Mouse (Mus musculus): Measurements from ENCODE around the gene Fuz.
A peak's percentile ranks its signal among the peaks of the same experiment; 100 is the strongest.

Fuz gene

DNA sequence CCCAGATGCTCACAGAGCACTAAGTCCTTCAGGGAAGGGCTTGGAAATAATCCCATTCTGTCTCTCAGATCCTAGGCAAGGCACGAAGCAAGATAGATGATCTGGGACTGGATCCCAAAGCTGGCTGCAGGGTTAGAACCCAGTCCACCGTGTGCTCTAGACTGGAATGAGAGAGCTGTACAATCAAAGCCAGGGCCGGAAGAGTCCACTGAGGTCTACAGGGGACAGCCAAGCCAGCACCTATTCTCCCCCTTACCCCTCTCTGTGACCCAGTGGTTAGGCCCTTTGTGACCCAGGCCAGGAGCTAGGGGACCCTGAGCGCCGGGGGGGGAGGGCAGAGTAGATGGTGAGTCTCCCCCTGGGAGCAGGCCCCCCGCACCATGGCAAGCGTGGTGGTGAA is 47.0 kb downstream of the Fuz start, which contains the start of gene Tsks:
Gene Tsks, plus strand, starts transcription at position 301 of the 400 bp plus-strand sequence.
- DNase-seq, result no peak

DNA sequence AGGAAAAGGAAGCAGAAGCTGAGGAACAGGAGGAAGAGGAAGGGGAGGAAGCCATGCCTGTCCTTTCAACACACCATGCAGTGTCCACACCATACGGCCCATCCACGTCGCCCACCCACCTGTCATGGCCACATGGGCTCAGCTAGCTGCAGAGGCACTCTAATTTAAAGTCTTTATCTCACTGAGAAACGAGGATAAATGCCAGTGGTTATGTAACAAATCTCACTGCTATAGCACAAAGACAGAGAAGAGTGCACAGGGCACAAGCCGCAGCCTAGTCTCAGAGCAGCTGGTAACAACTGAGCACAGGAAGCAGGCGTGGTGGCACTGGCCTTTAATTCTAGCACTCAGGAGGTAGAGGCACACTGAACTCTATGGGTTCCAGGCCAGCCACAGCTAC is 54.0 kb downstream of the Fuz start:
- DNase-seq, result no peak

DNA sequence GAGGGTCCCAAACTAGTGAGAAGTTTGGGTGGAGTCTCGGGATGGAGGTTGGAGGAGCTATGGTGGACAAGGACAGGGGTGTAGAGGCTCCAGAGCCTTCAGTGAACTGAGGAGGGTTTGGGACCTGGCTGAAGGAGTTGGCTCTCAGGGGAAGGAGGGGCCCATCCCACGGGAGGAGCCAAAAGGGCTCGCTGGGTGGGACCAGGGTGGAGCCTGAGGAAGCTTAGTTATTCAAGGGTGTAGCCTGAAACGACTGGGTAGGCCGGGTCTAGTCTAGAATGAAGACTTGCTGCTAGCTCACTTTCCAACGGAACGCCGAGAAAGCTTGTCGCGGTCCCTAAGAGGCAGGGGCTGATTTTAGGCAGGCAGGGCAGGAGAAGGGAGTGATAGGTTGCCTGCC is 56.1 kb downstream of the Fuz start:
- DNase-seq, result peak; percentile 81
